Mouse (Mus musculus): ENCODE data around the gene Ccdc148. TPM values are rescaled to one million over a fixed set of nuclear protein-coding genes. Genes with fewer than 3 reads are reported as not detected.

The Ccdc148 gene
- polyA plus RNA-seq, 1 experiment from 2014 or later = 0.27 TPM

DNA sequence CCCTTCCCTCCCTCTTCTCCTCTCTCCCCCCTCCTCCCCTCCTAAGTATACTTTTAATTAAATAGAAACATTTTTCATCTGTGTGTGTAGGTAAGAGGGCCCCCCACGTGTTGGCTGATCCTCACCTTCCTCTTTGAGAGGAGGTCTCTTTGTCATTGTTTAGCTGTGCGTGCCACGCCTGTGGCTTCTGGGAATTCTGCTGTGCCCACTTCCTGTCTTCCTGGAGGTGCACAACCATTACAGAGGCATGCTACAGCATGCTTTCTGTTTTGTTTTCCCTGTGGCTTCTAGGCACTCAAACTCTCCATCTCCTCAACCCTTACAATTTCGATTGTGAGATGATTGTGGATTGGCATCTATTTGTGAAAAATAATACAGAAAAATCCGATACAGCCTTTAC, 11.1 kb upstream of the Ccdc148 start:
- WGBS (ENCODE audit: insufficient replicate concordance) = 65% methylated on average over 5 of the region's 5 CpGs
- no peak for ATAC-seq (replicated peaks; ENCODE audit: insufficient number of reproducible peaks, low FRiP score, low TSS enrichment)
- Histone ChIP-seq H3K27me3 (ENCODE audit: control insufficient read depth, insufficient read depth, low read length) (no peaks in the 10 kb centered on the region), H3K4me3 (ENCODE audit: low read depth, low read length) (no peak overlapping the region), H3K9ac (ENCODE audit: low read depth, low read length) (no peak overlapping the region), H3K36me3 (ENCODE audit: control insufficient read depth, insufficient read depth, low read length) (no peaks in the 10 kb centered on the region), H3K4me2 (no peak overlapping the region), H3K27ac (ENCODE audit: low read depth, low read length) (no peak overlapping the region), H3K9me3 (replicated peaks; ENCODE audit: control insufficient read depth, low read length) (no peaks in the 10 kb centered on the region), H3K4me1 (ENCODE audit: control insufficient read depth, insufficient read depth, low read length) (peaks cover 17% of the 10 kb centered on the region)

DNA sequence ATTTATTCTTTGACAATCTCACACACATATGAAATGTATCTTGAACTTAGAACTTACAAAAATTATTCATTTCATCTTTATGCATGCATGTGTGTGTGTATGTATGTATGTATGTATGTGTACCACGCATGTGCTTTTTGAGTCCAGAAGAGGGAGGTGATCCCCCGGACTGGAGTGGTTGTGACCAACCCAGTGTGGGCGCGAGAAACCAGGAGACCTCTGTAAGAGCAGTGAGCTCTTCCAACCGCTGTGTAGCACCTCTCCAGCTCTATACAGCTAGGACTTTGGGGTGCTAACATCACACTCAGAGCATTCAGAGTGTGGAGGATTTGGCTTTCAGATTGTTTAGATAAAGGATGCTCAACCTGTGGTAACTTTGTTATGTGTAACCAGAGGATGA, 10.1 kb upstream of the Ccdc148 start:
- ATAC-seq (replicated peaks; ENCODE audit: insufficient number of reproducible peaks, low FRiP score, low TSS enrichment) = no peak
- WGBS (ENCODE audit: insufficient replicate concordance) = 97% methylated on average over 5 of the region's 5 CpGs
- Histone ChIP-seq H3K4me3 (ENCODE audit: low read depth, low read length) (no peak overlapping the region), H3K9ac (ENCODE audit: low read depth, low read length) (no peak overlapping the region), H3K4me1 (ENCODE audit: control insufficient read depth, insufficient read depth, low read length) (peaks cover 17% of the 10 kb centered on the region), H3K27ac (ENCODE audit: low read depth, low read length) (no peak overlapping the region), H3K4me2 (no peak overlapping the region), H3K9me3 (replicated peaks; ENCODE audit: control insufficient read depth, low read length) (no peaks in the 10 kb centered on the region), H3K36me3 (ENCODE audit: control insufficient read depth, insufficient read depth, low read length) (no peaks in the 10 kb centered on the region), H3K27me3 (ENCODE audit: control insufficient read depth, insufficient read depth, low read length) (no peaks in the 10 kb centered on the region)

DNA sequence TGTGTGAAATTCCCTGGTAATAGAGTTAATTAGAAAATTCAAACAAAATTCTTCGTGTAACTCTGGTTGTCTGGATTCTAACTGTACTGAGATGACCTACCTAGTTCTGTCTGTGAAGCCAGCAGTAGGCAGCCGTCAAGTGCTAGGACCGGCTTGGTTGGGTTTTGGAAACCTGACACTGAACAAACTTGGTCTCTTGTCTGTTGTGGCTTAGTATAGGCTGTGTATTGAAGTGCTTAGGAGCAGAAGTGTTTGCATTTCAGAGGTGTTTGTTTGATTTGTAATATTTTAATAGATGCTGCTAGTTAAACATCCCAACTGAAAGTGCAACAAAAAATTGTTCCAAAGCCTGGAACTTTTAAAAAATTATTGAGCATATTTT, 9.7 kb upstream of the Ccdc148 start:
- 58% methylated on average over 3 of the region's 3 CpGs for WGBS (ENCODE audit: insufficient replicate concordance)
- no peaks in the 10 kb centered on the region for H3K9me3 ChIP-seq (replicated peaks; ENCODE audit: control insufficient read depth, low read length)

DNA sequence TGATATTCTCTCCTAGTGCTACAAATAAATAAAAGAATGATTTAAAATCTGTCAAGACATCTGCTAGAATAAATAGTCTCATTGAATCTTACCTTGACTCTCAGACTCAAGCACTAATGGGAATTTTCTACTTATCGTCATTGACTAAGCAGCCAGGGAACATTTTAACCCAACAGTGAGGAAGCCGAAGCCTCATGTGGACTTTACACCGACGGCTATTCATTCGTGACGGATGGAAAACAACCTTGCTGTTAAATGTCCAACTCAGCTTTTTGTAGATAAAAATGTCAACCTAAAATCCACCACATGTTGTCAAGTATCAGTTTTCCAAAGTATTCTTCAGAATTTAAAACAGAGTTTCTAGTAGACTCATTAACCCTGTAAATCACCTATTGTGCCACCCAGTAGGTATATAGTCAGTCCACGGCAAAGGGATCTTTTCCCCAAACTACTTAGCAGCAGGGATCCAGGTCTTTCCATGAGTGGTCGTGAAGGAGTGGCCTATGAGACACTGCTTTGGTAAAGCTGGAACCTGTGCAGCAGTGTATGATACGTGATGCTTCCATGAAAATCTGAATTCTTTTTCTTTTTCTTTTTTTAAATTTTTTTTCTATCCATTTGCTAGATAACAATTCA, 9.2 kb upstream of the Ccdc148 start:
- Histone ChIP-seq H3K9ac (ENCODE audit: low read depth, low read length) (no peak overlapping the region), H3K4me3 (ENCODE audit: low read depth, low read length) (no peak overlapping the region), H3K36me3 (ENCODE audit: control insufficient read depth, insufficient read depth, low read length) (no peaks in the 10 kb centered on the region), H3K9me3 (replicated peaks; ENCODE audit: control insufficient read depth, low read length) (no peaks in the 10 kb centered on the region), H3K4me2 (no peak overlapping the region), H3K4me1 (ENCODE audit: control insufficient read depth, insufficient read depth, low read length) (peaks cover 17% of the 10 kb centered on the region), H3K27me3 (ENCODE audit: control insufficient read depth, insufficient read depth, low read length) (no peaks in the 10 kb centered on the region), H3K27ac (ENCODE audit: low read depth, low read length) (no peak overlapping the region)
- no peak for ATAC-seq (replicated peaks; ENCODE audit: insufficient number of reproducible peaks, low FRiP score, low TSS enrichment)
- WGBS (ENCODE audit: insufficient replicate concordance) = 54% methylated on average over 9 of the region's 9 CpGs

More for the DNA sequence above, 9.7 kb upstream of the Ccdc148 start:
- Histone ChIP-seq H3K27ac (ENCODE audit: low read depth, low read length) (no peak overlapping the region), H3K4me3 (ENCODE audit: low read depth, low read length) (no peak overlapping the region), H3K36me3 (ENCODE audit: control insufficient read depth, insufficient read depth, low read length) (no peaks in the 10 kb centered on the region), H3K4me2 (no peak overlapping the region), H3K27me3 (ENCODE audit: control insufficient read depth, insufficient read depth, low read length) (no peaks in the 10 kb centered on the region), H3K9ac (ENCODE audit: low read depth, low read length) (no peak overlapping the region), H3K4me1 (ENCODE audit: control insufficient read depth, insufficient read depth, low read length) (peaks cover 17% of the 10 kb centered on the region)
- no peak for ATAC-seq (replicated peaks; ENCODE audit: insufficient number of reproducible peaks, low FRiP score, low TSS enrichment)

DNA sequence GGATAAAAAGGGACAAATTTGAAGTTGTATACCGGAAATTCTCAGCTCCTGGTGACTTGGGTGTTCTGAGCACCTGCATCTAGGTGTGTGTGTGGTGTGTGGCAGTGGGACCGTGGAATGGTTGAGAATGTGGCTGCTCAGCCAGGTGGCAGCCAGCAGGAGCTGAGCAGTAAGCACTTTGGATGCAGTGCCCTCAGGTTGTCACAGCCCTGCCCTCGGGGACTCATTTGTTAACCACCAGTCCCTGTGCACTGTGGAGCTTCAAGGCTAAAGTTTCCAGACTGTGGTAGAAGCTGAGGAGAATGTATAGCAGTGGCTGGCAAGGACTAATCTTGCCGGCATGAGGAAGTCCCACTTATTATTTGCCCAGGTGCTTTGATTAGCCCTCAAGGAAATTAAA, 7.3 kb upstream of the Ccdc148 start:
- Histone ChIP-seq H3K4me2 (no peak overlapping the region), H3K9me3 (replicated peaks; ENCODE audit: control insufficient read depth, low read length) (no peaks in the 10 kb centered on the region), H3K27ac (ENCODE audit: low read depth, low read length) (no peak overlapping the region), H3K36me3 (ENCODE audit: control insufficient read depth, insufficient read depth, low read length) (no peaks in the 10 kb centered on the region), H3K27me3 (ENCODE audit: control insufficient read depth, insufficient read depth, low read length) (no peaks in the 10 kb centered on the region), H3K4me3 (ENCODE audit: low read depth, low read length) (no peak overlapping the region), H3K9ac (ENCODE audit: low read depth, low read length) (no peak overlapping the region), H3K4me1 (ENCODE audit: control insufficient read depth, insufficient read depth, low read length) (peaks cover 26% of the 10 kb centered on the region)
- no peak for ATAC-seq (replicated peaks; ENCODE audit: insufficient number of reproducible peaks, low FRiP score, low TSS enrichment)
- 79% methylated on average over 4 of the region's 4 CpGs for WGBS (ENCODE audit: insufficient replicate concordance)

DNA sequence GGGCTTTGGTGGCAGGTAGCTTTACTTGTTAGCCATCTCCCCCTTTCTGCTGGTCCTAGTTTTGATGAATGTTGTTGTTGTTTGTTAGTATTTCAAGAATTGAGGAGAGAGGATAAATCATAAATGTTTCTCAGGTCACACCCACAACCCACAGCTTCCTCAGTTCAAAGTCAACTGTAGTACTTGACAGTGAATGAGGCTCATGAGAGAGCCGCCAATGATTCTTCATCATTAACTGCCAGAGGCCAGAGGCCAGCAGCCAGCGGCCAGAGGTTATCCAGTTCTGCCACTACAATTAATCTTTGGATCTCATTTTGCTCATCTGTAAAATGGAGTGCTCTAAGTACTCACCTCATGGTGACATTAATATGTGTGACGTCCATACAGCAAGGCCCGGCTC, 6.5 kb upstream of the Ccdc148 start:
- H3K4me2 ChIP-seq = no peak overlapping the region
- no peak for ATAC-seq (replicated peaks; ENCODE audit: insufficient number of reproducible peaks, low FRiP score, low TSS enrichment)
- WGBS (ENCODE audit: insufficient replicate concordance) = 69% methylated on average over 4 of the region's 4 CpGs
- no peaks in the 10 kb centered on the region for H3K27me3 ChIP-seq (ENCODE audit: control insufficient read depth, insufficient read depth, low read length)
- H3K4me1 ChIP-seq (ENCODE audit: control insufficient read depth, insufficient read depth, low read length) = peaks cover 25% of the 10 kb centered on the region
- no peak overlapping the region for H3K9ac ChIP-seq (ENCODE audit: low read depth, low read length)
- H3K27ac ChIP-seq (ENCODE audit: low read depth, low read length) = no peak overlapping the region
- no peak overlapping the region for H3K4me3 ChIP-seq (ENCODE audit: low read depth, low read length)
- no peaks in the 10 kb centered on the region for H3K9me3 ChIP-seq (replicated peaks; ENCODE audit: control insufficient read depth, low read length)
- H3K36me3 ChIP-seq (ENCODE audit: control insufficient read depth, insufficient read depth, low read length) = no peaks in the 10 kb centered on the region

DNA sequence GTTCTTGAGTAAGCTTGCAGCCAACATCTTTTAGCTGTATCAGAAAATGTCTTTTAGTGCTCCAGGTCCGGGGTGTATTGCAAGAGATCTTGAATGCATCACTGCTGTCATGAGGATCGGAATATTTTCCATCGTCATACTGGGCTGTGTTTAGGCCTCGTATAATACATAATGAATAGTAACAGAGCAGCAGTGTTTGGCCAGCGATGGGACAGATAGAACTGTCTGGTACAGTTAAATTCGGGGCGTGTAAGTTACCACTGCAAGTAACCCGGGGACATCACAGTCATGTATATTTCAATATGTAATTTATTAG, 1.8 kb upstream of the Ccdc148 start:
- peak overlapping the region; percentile 86 for H3K4me3 ChIP-seq (ENCODE audit: low read depth, low read length)
- H3K36me3 ChIP-seq (ENCODE audit: control insufficient read depth, insufficient read depth, low read length) = no peaks in the 10 kb centered on the region
- no peaks in the 10 kb centered on the region for H3K27me3 ChIP-seq (ENCODE audit: control insufficient read depth, insufficient read depth, low read length)
- no peak for ATAC-seq (replicated peaks; ENCODE audit: insufficient number of reproducible peaks, low FRiP score, low TSS enrichment)
- H3K27ac ChIP-seq (ENCODE audit: low read depth, low read length) = peak overlapping the region; percentile 95; the same call in 1 of the 2 replicates
- H3K4me1 ChIP-seq (ENCODE audit: control insufficient read depth, insufficient read depth, low read length) = peaks cover 16% of the 10 kb centered on the region; the same call in 1 of the 2 replicates
- peak overlapping the region; percentile 79 for H3K4me2 ChIP-seq
- H3K9me3 ChIP-seq (replicated peaks; ENCODE audit: control insufficient read depth, low read length) = no peaks in the 10 kb centered on the region
- H3K9ac ChIP-seq (ENCODE audit: low read depth, low read length) = peak overlapping the region; percentile 91
- 30% methylated on average over 8 of the region's 8 CpGs for WGBS (ENCODE audit: insufficient replicate concordance)

DNA sequence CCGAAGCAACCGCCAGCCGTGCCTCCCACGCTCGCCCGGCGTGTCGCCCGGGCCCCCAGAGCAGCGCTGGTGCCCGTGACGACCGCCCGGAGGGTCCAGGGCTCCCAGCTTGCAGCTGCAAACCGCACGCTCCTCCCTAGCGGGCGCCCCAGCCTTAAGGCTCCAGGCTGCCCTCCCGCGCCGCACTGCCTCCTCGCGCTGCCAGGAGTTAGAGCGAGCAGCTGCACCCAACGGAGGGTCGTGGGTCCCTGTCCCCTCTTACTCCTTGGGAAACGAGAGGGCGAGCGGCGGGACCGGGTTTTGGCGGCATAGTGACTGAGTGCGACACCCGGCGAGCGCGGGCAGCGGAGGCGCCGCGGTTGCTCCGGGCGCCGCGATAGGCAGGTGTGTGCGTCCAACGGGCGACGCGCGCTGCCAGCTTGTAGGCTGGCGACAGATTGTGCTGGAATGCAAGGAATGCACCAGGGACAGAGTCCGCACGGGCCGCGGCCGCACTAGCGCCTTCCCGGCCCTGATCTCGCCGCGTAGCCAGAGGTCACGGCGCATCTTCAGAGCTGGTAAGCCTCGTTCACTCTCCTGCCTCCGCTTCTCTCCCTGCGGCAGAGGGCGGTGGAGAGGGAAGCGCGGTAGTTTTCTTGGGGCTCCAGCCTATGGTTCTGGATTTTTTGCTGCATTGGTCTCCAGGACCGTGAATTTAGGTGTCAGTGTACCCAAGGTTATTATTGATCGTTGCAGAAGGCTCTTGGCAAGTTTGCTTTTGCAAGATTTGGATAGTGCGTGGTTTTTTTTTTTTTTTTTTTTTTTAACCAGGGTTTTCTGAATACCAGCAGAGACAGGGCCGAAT, 1.2 kb upstream of the Ccdc148 start:
- H3K9me3 ChIP-seq (replicated peaks; ENCODE audit: control insufficient read depth, low read length) = no peaks in the 10 kb centered on the region
- H3K4me3 ChIP-seq (ENCODE audit: low read depth, low read length) = peak overlapping the region; percentile 86
- H3K4me1 ChIP-seq (ENCODE audit: control insufficient read depth, insufficient read depth, low read length) = peaks cover 15% of the 10 kb centered on the region; the same call in 1 of the 2 replicates
- H3K27me3 ChIP-seq (ENCODE audit: control insufficient read depth, insufficient read depth, low read length) = no peaks in the 10 kb centered on the region
- under 1% methylated on average over 71 of the region's 74 CpGs for WGBS (ENCODE audit: insufficient replicate concordance)
- H3K36me3 ChIP-seq (ENCODE audit: control insufficient read depth, insufficient read depth, low read length) = no peaks in the 10 kb centered on the region
- peak; percentile 73 for ATAC-seq (replicated peaks; ENCODE audit: insufficient number of reproducible peaks, low FRiP score, low TSS enrichment)
- peak overlapping the region; percentile 95 for H3K27ac ChIP-seq (ENCODE audit: low read depth, low read length)
- peak overlapping the region; percentile 79 for H3K4me2 ChIP-seq
- peak overlapping the region; percentile 91 for H3K9ac ChIP-seq (ENCODE audit: low read depth, low read length)

Data from heart, embryonic 11.5 days (tissue).